Mouse (Mus musculus) adrenal gland, postnatal 4 days (tissue): ENCODE data around the gene Gm572. TPM values are rescaled to one million over a fixed set of nuclear protein-coding genes. Genes with fewer than 3 reads are reported as not detected.

Experiments used
- DNase-seq, 2 experiments: peaks; one replicate each; pipeline ENCODE4 v3.0.0; 2021 to 2022; ENCODE audit warnings: low spot score in 2 of 2, mixed read lengths in 2 of 2
- total RNA-seq, 2 experiments: library from RNA; stranded (reverse); gene quantifications; 2 replicates each; pipeline ENCODE4 v1.2.3; 2021

Gene Gm572
- total RNA-seq, 2 experiments from 2014 or later, result 0.37 to 0.42 TPM

DNA sequence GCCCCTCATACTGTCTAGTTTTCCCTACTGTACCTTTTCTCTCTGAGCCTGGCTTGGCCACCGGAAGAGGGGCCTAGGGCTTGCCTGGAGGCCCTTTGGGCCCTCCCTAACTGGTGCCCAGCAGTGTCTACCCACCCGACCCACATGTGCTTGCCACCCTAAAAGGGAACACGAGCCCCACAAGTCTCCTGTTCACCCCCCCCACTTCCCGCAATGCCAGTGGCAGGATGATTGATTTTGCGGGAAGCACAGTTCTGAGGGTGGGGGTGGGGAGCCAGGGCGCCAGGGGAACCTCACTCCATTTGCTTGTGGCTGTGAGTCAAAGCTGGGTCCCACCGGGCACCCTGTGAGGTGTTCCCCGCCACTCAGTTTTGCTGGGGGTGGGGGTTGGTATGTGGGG is 70.9 kb downstream of the Gm572 start:
- DNase-seq, result no peak

GRCm38 (mm10) chr4:148714739-148715138 is 71.6 kb downstream of the Gm572 start:
- no peak for DNase-seq

GRCm38 (mm10) chr4:148715396-148715795 is 72.3 kb downstream of the Gm572 start:
- no peak for DNase-seq

Other genes starting within 250 kb of the Gm572 start
- gene Ubiad1, start 198.5 kb upstream of the Gm572 start, total RNA-seq, result 10 to 100 TPM; 18.2 to 19.6 TPM
- 10 to 100 TPM; 66.3 to 67.1 TPM for gene Mtor, start 194.7 kb upstream of the Gm572 start, total RNA-seq
- 1 to 10 TPM; 1.3 to 1.5 TPM for gene Angptl7, start 142.9 kb upstream of the Gm572 start, total RNA-seq
- 10 to 100 TPM; 65.5 to 68.1 TPM for gene Exosc10, start 84.9 kb upstream of the Gm572 start, total RNA-seq
- gene Srm, start 51.8 kb upstream of the Gm572 start, total RNA-seq, result 10 to 100 TPM; 55.9 to 60.3 TPM
- 10 to 100 TPM in 1 of 2 experiments, 1 to 10 TPM in 1; 1.1 to 14.8 TPM for gene Masp2, start 40.8 kb upstream of the Gm572 start, total RNA-seq
- gene Tardbp, start 16.3 kb upstream of the Gm572 start, total RNA-seq, result 100 to 1,000 TPM; 280 to 349 TPM
- 10 to 100 TPM; 10.1 to 15.6 TPM for gene Casz1, start 161.1 kb downstream of the Gm572 start, total RNA-seq